Mouse (Mus musculus) right cerebral cortex, postnatal 36 days (tissue): ENCODE measurements at regions not wholly inside any gene's neighbourhood (a gene's known extent, or its start where the extent isn't known, plus 50 kb on each side); places are given as distances from the start of the nearest gene placed in this dataset.

Experiments
- DNase-seq, 2 experiments: peaks; one replicate each; pipeline ENCODE4 v3.0.0; 2022; ENCODE audit warnings: low spot score in 2 of 2, mixed read lengths in 1 of 2

- peak; percentile 2 to 4 for DNase-seq
Observed at GRCm38 (mm10) chrX:40814395-40814794, 586.3 kb upstream of the Gria3 start.
